ENCODE assay signal across 12 mouse cellular contexts in genomic region chr1:170482236-170482905, GRCm38 (mm10).
"Had no signal": no experiment of that assay in that cellular context is flagged by ENCODE, and none has a peak within 500 bp of the region (broad histone marks: within the 10 kb centered on the region; RNA-seq: fewer than 3 reads in every experiment).

No protein-coding gene starts in this region.

- H3K4me2 ChIP-seq: limb, embryonic 12.5 days; liver, embryonic 13.5 days; midbrain, embryonic 15.5 days; neural tube, embryonic 13.5 days; stomach, embryonic 15.5 days had no signal

- H3K27ac ChIP-seq: liver, embryonic 13.5 days; midbrain, embryonic 15.5 days; neural tube, embryonic 13.5 days; stomach, embryonic 15.5 days had no signal

- H3K9ac ChIP-seq: limb, embryonic 12.5 days; liver, embryonic 13.5 days; liver, postnatal 0 days; midbrain, embryonic 15.5 days; neural tube, embryonic 13.5 days; stomach, embryonic 15.5 days had no signal

- ATAC-seq: liver, postnatal 0 days; midbrain, embryonic 15.5 days had no signal

- H3K27me3 ChIP-seq: limb, embryonic 12.5 days; liver, embryonic 13.5 days; midbrain, embryonic 15.5 days; neural tube, embryonic 13.5 days; stomach, embryonic 15.5 days had no signal

- H3K9me3 ChIP-seq: limb, embryonic 12.5 days; liver, embryonic 13.5 days; midbrain, embryonic 15.5 days; neural tube, embryonic 13.5 days; stomach, embryonic 15.5 days had no signal

- H3K36me3 ChIP-seq: limb, embryonic 12.5 days; liver, embryonic 13.5 days; midbrain, embryonic 15.5 days; neural tube, embryonic 13.5 days; stomach, embryonic 15.5 days had no signal

- DNase-seq: liver; liver, embryonic 13.5 days; liver, postnatal 0 days; lung, postnatal 36 days; retina, postnatal 1 day; right cerebral cortex, postnatal 4 days; thymus, postnatal 36 days had no signal

- H3K4me3 ChIP-seq: layer of hippocampus, adult 2 months; limb, embryonic 12.5 days; liver, embryonic 13.5 days; midbrain, embryonic 15.5 days; neural tube, embryonic 13.5 days; stomach, embryonic 15.5 days had no signal
